Mouse (Mus musculus): ENCODE results near the gene Fam151a.
"Not testable (repeated sequence)": the region's sequence is repeated elsewhere in the genome, so short reads cannot be mapped to it uniquely, and the experiment has no call there.

The Fam151a gene

GRCm38 (mm10) chr4:106776998-106777397, 43.3 kb downstream of the Fam151a start:
- DNase-seq (ENCODE audit: low spot score) = no peak

DNA sequence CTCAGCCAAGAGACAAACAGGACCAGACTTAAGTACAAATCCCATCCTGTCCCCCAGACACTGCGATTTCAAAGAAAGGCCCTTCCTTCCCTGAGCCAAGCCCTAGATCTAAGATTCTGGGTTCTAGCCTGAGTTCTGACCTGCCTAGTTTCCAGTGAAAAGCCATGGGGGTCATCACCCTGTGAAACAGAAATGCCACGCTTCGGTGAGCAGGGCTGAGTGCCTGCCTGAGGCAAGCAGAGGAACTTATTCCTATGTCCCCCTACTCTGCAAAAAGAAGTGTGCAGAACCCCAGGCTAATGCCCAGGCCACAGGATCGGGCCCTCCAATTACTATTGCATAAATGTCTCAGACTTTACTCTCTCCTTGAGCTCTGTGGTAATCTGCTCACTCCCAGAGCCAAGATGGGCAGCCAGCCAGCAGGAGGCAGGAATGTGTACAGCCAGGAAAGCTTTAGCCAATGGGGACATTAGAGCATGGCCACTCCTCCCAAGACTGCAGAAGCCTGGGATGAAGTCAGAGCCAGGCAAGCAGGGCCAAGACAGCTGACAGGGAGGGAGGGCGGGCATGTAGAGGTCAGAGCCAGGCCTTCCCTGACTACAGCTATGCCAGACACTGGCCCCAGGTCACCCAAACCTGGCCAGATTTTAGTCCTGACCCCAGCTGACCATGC, 44.6 kb downstream of the Fam151a start:
- no peak for DNase-seq (ENCODE audit: low spot score)

GRCm38 (mm10) chr4:106780045-106780444, 46.4 kb downstream of the Fam151a start:
- DNase-seq (ENCODE audit: low spot score) = no peak

- no peak for DNase-seq (ENCODE audit: low spot score)
Observed at GRCm38 (mm10) chr4:106783137-106783536, 49.4 kb downstream of the Fam151a start.

DNA sequence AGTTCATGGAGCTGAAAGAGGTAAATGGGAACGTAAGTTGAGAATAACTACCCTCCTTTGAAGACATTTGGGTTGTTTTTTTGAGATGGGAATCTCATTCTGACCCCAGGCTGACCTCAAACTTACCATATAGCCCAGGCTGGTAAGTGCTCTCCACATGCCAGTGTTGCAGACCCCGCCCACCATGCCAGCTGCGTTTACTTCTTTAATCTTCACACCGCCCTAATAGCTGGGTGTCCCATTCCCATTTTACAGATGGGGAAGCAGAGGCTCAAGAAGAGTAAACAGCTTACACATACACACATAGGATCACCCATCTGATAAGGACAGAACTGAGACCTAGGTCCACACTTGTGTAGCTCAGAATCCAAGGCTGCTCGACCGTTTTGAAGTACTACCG, 51.1 kb downstream of the Fam151a start:
- no peak for DNase-seq (ENCODE audit: low spot score)

GRCm38 (mm10) chr4:106785345-106785744, 51.7 kb downstream of the Fam151a start:
- DNase-seq (ENCODE audit: low spot score) = no peak

GRCm38 (mm10) chr4:106785753-106786540, 52.3 kb downstream of the Fam151a start:
- DNase-seq (ENCODE audit: low spot score) = no peak

DNA sequence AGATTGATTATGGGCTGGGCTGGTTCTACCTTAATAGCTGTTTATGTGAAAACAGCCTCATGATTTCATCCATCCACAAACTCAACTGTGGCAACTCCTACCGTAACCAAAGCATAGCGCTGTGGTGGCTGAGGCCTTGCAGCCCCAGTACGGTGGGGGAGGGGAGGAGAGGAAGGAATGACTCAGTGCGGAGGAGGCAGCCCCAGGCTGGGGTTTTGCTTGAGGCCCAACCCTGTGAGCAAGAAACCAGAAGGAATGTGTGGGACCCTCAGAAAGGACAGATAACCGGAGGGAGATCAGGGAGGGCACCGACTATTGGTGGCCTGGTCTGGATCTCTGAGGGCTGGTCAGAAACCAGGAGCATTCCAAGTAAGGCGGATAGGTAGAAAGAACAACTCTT, 54.1 kb downstream of the Fam151a start:
- DNase-seq (ENCODE audit: low spot score) = peak; percentile 65

GRCm38 (mm10) chr4:106788627-106789026, 54.9 kb downstream of the Fam151a start:
- no peak for DNase-seq (ENCODE audit: low spot score)

DNA sequence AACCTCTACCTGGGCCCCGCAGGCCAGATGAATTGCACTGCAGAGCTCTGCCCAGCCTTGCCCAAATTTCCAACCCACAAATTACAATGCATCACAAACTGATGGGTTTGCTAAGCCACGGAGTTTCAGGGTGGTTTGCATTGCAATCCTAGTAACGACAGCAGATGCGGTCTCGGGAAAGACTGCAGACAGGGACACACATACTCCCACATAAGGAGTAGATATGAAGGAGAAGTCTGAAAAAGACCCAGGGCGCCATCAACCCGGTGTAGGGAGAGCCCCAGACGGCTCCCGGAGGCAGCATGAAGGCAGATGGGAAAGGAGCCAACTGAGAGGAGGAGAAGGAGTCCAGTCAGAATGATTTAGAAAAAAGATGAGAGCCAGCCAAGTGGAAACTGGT, 56.0 kb downstream of the Fam151a start:
- no peak for DNase-seq (ENCODE audit: low spot score)

- not testable (repeated sequence) for DNase-seq (ENCODE audit: low spot score)
Observed at GRCm38 (mm10) chr4:106790218-106790617, 56.5 kb downstream of the Fam151a start.

DNA sequence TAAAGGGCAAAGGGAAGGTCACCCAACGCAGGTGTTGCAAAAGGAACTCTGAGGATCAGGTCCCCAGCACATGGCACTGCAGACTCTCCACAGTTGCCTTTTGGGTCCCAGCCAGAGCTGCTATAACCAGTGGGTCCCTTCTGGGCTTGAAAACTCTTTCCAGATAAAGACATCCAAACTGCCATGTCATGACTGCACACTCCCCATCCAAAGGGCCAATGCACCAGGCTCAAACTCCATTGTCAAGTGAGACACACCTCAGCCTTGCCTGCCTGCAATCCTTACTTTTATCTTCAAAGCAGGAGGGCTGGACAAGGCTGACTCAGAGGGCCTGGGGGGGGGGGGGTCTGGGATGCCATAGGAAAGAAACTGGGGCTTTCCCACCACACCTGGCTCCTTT, 57.2 kb downstream of the Fam151a start:
- no peak for DNase-seq (ENCODE audit: low spot score)

DNA sequence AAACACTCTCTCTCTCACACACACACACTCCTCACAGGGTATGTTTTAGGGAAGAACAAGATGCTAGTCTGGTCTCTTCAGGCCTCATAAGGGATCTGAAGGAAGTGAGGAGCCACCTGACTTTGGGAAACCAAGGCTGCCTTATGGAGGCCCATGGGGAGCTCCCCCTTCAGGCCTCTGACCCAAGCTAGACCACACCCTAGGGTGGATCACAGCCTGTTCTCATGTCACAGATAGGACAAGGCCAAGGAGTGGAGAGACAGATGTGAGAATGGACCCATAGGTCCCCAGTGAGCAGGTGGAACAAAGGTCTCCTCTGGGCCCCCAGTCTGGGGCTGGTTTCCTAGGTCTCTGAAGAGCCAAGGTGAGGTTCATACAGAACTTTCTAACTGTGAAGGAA, 58.6 kb downstream of the Fam151a start:
- DNase-seq (ENCODE audit: low spot score) = no peak

- not testable (repeated sequence) for DNase-seq (ENCODE audit: low spot score)
Observed at GRCm38 (mm10) chr4:106793826-106794225, 60.1 kb downstream of the Fam151a start.

DNA sequence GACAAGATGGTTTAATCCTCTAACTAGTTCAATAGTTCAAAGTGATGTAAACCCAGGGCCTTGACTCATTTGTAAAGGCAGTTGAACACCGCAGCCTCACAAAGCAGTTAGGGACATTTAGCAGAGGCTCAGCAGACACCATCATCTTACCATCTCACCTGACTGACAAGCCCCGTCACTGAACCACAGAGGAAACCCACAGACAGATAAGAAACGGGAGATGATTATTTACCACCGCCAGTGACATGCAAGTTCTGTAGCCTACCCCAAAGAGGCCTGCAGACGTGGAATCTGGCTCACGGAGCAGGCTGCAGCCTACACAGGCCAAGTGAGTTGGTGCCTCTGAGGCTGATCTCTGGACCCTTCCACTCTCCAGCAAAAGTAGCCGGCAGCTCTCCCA, 60.6 kb downstream of the Fam151a start:
- peak; percentile 87 for DNase-seq (ENCODE audit: low spot score)

GRCm38 (mm10) chr4:106795289-106795688, 61.6 kb downstream of the Fam151a start:
- DNase-seq (ENCODE audit: low spot score) = no peak
